Mouse (Mus musculus): ENCODE measurements around the gene Sirt1.

GRCm38 (mm10) chr10:63429023-63429340 is 47.5 kb upstream of the Sirt1 start:
- TF ChIP-seq EP300 (IDR thresholded peaks at IDR 0.05; ENCODE audit: insufficient read depth, low read depth, low read length), result no peak
- TF ChIP-seq CTCF (IDR thresholded peaks at IDR 0.05; ENCODE audit: low read depth, low read length), result no peak
- no peak for TF ChIP-seq POLR2A (IDR thresholded peaks at IDR 0.05; ENCODE audit: insufficient read depth, low read length)
